Mouse (Mus musculus) limb, embryonic 14.5 days (tissue): ENCODE results near the gene Slc43a2. TPM values are rescaled to one million over a fixed set of nuclear protein-coding genes. Genes with fewer than 3 reads are reported as not detected.
"Not testable (repeated sequence)": the region's sequence is repeated elsewhere in the genome, so short reads cannot be mapped to it uniquely, and the experiment has no call there.

Experiments
- ATAC-seq: fragments of 200-750 bp; cut with Nextera tagmentation; 2 replicates; pipeline ENCODE4 v1.8.0; 2017; ENCODE audit warnings: low read depth, moderate number of reproducible peaks, moderate TSS enrichment; ENCODE audit not compliant: low FRiP score
- DNase-seq: peaks from one replicate; pipeline ENCODE4 v3.0.0-alpha.2; 2015; ENCODE audit warnings: low spot score
- H3K27ac ChIP-seq: fragments of 300-500 bp; sonication (generic); replicated peaks from 2 replicates; pipeline ENCODE4 v1.5.1; 2014; ENCODE audit warnings: low read depth, mild to moderate bottlenecking, low read length, moderate library complexity, mixed read lengths
- H3K27me3 ChIP-seq: fragments of 300-500 bp; sonication (generic); 2 replicates; pipeline ENCODE4 v1.6.1; 2014; ENCODE audit warnings: low read length, mixed read lengths; ENCODE audit not compliant: control insufficient read depth, insufficient read depth
- H3K36me3 ChIP-seq: fragments of 300-500 bp; sonication (generic); 2 replicates; pipeline ENCODE4 v1.6.1; 2014; ENCODE audit warnings: mild to moderate bottlenecking, low read length, moderate library complexity, mixed read lengths; ENCODE audit not compliant: control insufficient read depth, insufficient read depth
- H3K4me1 ChIP-seq: fragments of 300-500 bp; sonication (generic); 2 replicates; pipeline ENCODE4 v1.6.1; 2014; ENCODE audit warnings: antibody characterized with exemption, low read length, mixed read lengths; ENCODE audit not compliant: control insufficient read depth, insufficient read depth
- H3K4me2 ChIP-seq: fragments of 300-500 bp; sonication (generic); replicated peaks from 2 replicates; pipeline ENCODE4 v1.6.1; 2014; ENCODE audit warnings: low read depth, mild to moderate bottlenecking, low read length, moderate library complexity; ENCODE audit not compliant: severe bottlenecking
- H3K4me3 ChIP-seq: fragments of 300-500 bp; sonication (generic); replicated peaks from 2 replicates; pipeline ENCODE4 v1.5.1; 2014; ENCODE audit warnings: low read length
- H3K9ac ChIP-seq: fragments of 300-500 bp; sonication (generic); 2 replicates; pipeline ENCODE4 v1.6.1; 2014; ENCODE audit warnings: mild to moderate bottlenecking, low read depth, low read length, moderate library complexity; ENCODE audit not compliant: severe bottlenecking
- H3K9me3 ChIP-seq: fragments of 300-500 bp; sonication (generic); 2 replicates; pipeline ENCODE4 v1.6.1; 2016; ENCODE audit warnings: low read length; ENCODE audit not compliant: control insufficient read depth
- POLR2A ChIP-seq: fragments of 200-500 bp; IDR thresholded peaks from 2 replicates; pipeline ENCODE4 v1.8.0; 2012; ENCODE audit warnings: inconsistent platforms, mild to moderate bottlenecking, moderate library complexity, borderline replicate concordance; ENCODE audit not compliant: insufficient read depth, insufficient read length; ENCODE audit errors: extremely low read depth
- WGBS: fragments of 180-500 bp; shearing (Covaris S2); extraction: QIAGEN DNeasy Blood & Tissue Kit; methylation state at CpG from one replicate; pipeline ENCODE4 v1.1.7; 2014; 5-methylcytosine and 5-hydroxymethylcytosine counted together
- polyA plus RNA-seq, 2 experiments: library from polyadenylated mRNA; depleted of rRNA in 1 of 2; stranded (reverse) in 1 of 2; unstranded in 1 of 2; fragments of >200 nt; fragmentation: Nextera tagmentation in 1 of 2; extraction: Ambion mirVana in 1 of 2; gene quantifications; 2 replicates each; pipeline versions ENCODE4 v1.2.1 to v1.2.3; 2012 to 2014

Slc43a2 gene
- polyA plus RNA-seq, 2 experiments, result 3.5 to 5.8 TPM

DNA sequence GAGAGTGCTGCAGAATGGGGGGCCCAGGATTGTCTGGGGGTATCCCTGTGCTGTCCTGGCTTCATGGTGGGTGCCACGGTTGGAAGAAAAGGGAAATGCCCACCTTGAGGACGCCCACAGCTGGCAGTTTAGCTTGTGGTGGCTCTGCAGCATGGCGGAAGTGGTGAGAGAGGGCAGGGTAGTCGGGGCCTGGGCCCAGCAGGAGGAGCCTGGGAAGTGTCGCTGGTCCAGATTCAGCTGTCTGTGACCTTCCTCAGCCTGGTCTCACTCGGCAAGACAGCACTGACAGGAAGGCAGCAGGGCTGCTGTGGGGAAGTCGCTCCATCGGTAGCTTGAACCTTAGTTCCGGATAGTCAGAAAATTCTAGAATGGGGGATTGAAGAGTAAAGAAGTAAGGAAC, 62.9 kb downstream of the Slc43a2 start:
- H3K9me3 ChIP-seq, result no peaks in the 10 kb centered on the region
- H3K4me2 ChIP-seq, result no peak overlapping the region
- 82% methylated on average over 9 of the region's 9 CpGs for WGBS
- H3K9ac ChIP-seq, result no peak overlapping the region
- H3K27ac ChIP-seq, result no peak overlapping the region
- H3K4me3 ChIP-seq, result no peak overlapping the region
- DNase-seq, result no peak
- TF ChIP-seq POLR2A, result no peak
- H3K36me3 ChIP-seq, result peaks cover 62% of the 10 kb centered on the region
- no peaks in the 10 kb centered on the region for H3K27me3 ChIP-seq
- peaks cover 2% of the 10 kb centered on the region; the same call in 1 of the 2 replicates for H3K4me1 ChIP-seq
- ATAC-seq, result no peak

- Histone ChIP-seq H3K27me3 (no peaks in the 10 kb centered on the region), H3K27ac (no peak overlapping the region), H3K9me3 (no peaks in the 10 kb centered on the region), H3K4me2 (no peak overlapping the region), H3K4me1 (no peaks in the 10 kb centered on the region), H3K4me3 (no peak overlapping the region), H3K9ac (no peak overlapping the region), H3K36me3 (peaks cover 66% of the 10 kb centered on the region)
- no peak for DNase-seq
- TF ChIP-seq POLR2A, result no peak
- WGBS, result 83% methylated on average over 2 of the region's 2 CpGs
- no peak for ATAC-seq
These were observed 63.9 kb downstream of the Slc43a2 start for GRCm38 (mm10) chr11:75595404-75595803.

GRCm38 (mm10) chr11:75595816-75596215, 64.3 kb downstream of the Slc43a2 start:
- Histone ChIP-seq H3K4me1 (no peaks in the 10 kb centered on the region), H3K4me3 (no peak overlapping the region), H3K27ac (no peak overlapping the region), H3K9ac (no peak overlapping the region), H3K4me2 (no peak overlapping the region), H3K36me3 (peaks cover 70% of the 10 kb centered on the region), H3K27me3 (no peaks in the 10 kb centered on the region), H3K9me3 (no peaks in the 10 kb centered on the region)
- TF ChIP-seq POLR2A, result no peak
- WGBS, result 77% methylated on average over 7 of the region's 7 CpGs
- no peak for DNase-seq
- ATAC-seq, result no peak

GRCm38 (mm10) chr11:75596726-75597255, 65.3 kb downstream of the Slc43a2 start:
- H3K4me1 ChIP-seq, result no peaks in the 10 kb centered on the region
- no peak overlapping the region for H3K4me3 ChIP-seq
- no peaks in the 10 kb centered on the region for H3K27me3 ChIP-seq
- TF ChIP-seq POLR2A, result no peak
- H3K4me2 ChIP-seq, result no peak overlapping the region
- H3K9me3 ChIP-seq, result no peaks in the 10 kb centered on the region
- no peak overlapping the region; the same call in 1 of the 2 replicates for H3K9ac ChIP-seq
- peaks cover 79% of the 10 kb centered on the region for H3K36me3 ChIP-seq
- WGBS, result 79% methylated on average over 3 of the region's 3 CpGs
- ATAC-seq (no peak), DNase-seq (no peak)
- no peak overlapping the region for H3K27ac ChIP-seq

GRCm38 (mm10) chr11:75598004-75598403, 66.5 kb downstream of the Slc43a2 start:
- Histone ChIP-seq H3K4me3 (no peak overlapping the region), H3K27me3 (no peaks in the 10 kb centered on the region), H3K36me3 (peaks cover 85% of the 10 kb centered on the region), H3K4me1 (no peaks in the 10 kb centered on the region), H3K4me2 (no peak overlapping the region), H3K27ac (no peak overlapping the region), H3K9me3 (no peaks in the 10 kb centered on the region), H3K9ac (no peak overlapping the region)
- ATAC-seq (no peak), DNase-seq (no peak)
- TF ChIP-seq POLR2A, result no peak
- 93% methylated on average over 6 of the region's 6 CpGs for WGBS

- WGBS, result 92% methylated on average over 16 of the region's 17 CpGs
- ATAC-seq, result not testable (repeated sequence)
- peaks cover 81% of the 10 kb centered on the region for H3K36me3 ChIP-seq
These were observed 68.3 kb downstream of the Slc43a2 start for GRCm38 (mm10) chr11:75599802-75600201.

More at GRCm38 (mm10) chr11:75599802-75600201, 68.3 kb downstream of the Slc43a2 start:
- not testable (repeated sequence) for H3K27ac ChIP-seq, H3K4me2 ChIP-seq, H3K27me3 ChIP-seq, H3K4me1 ChIP-seq, H3K9ac ChIP-seq, DNase-seq, H3K9me3 ChIP-seq, H3K4me3 ChIP-seq
